Mouse (Mus musculus): Measurements from ENCODE around the gene Spta1.

Spta1 gene

DNA sequence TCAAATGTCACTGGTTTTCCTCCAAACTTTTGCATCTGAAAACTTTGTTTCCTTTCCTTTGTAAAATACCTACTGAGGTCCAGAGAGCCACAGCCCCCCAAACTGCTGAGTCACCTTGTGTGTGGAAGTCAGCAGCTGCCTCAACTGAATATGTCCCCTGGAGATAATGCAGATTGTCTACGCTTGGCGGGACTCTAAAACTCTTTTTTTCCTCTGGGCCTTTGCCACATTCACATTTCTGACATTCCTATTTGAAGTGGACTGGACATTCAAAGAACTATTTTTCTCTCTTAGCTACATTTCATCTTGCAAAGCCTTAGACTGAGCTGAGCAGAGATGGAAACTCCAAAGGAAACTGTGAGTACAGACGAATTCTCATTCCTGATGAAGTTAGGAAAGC lies at the start of gene Spta1:
TSS of gene Spta1 (plus strand) at position 172 of the 400 bp plus-strand sequence.
- peak; percentile 43 for DNase-seq (ENCODE audit: low read depth)

GRCm38 (mm10) chr1:174131217-174131616 lies 41.4 kb upstream of the Spta1 start, which contains the start of gene Olfr424:
Olfr424 (plus strand) TSS chr1:174131517.
- no peak for DNase-seq (ENCODE audit: low read depth)

DNA sequence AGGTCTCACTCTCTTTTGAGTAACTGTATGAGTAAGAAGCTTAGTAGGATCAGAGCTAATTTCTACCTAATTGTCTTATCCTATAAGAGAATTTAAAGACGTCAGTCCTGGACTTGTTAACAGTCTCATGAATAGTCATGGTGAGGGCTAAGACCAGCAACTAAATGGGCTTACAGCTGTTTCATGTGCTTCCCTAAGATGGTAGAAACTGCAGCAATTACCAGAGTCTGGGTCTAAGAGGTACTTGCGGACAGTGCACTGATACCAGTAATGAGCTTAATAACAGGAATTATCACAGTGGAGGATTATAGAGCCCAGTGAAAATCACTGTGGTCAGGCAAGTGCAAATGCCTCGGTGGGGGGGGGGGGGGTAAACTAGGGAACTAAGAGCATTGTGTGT lies 40.6 kb upstream of the Spta1 start:
- no peak for DNase-seq (ENCODE audit: low read depth)

- DNase-seq (ENCODE audit: low read depth): no peak
Measured at GRCm38 (mm10) chr1:174141384-174141783, 31.2 kb upstream of the Spta1 start.

- DNase-seq (ENCODE audit: low read depth): no peak
Measured at GRCm38 (mm10) chr1:174146696-174147095, 25.9 kb upstream of the Spta1 start.

GRCm38 (mm10) chr1:174149289-174149688 lies 23.3 kb upstream of the Spta1 start:
- DNase-seq (ENCODE audit: low read depth): no peak

- DNase-seq (ENCODE audit: low read depth): no peak
Measured at GRCm38 (mm10) chr1:174155333-174155732, 17.2 kb upstream of the Spta1 start, which contains the start of gene Olfr420. Olfr420 (plus strand) TSS chr1:174155633.

DNA sequence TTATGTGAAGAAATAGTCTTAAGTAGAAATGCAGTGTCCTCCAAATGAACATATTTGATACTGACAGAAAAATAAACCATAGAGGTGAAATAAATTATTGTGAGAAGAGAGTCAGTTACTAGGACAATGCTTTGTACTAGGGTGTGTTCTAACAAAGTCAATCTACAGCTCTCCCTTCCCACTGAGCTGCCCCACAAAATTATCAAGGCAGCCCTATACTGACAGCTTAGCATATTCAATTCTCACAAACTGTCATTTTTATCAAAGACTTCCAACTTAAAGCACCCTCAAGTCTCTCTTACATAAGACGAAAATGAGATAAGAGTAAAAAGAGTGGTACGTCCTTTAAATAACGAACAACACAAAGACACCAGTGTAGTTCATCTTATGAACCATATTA lies 15.0 kb upstream of the Spta1 start:
- DNase-seq (ENCODE audit: low read depth): no peak

GRCm38 (mm10) chr1:174158512-174158911 lies 14.1 kb upstream of the Spta1 start:
- no peak for DNase-seq (ENCODE audit: low read depth)

DNA sequence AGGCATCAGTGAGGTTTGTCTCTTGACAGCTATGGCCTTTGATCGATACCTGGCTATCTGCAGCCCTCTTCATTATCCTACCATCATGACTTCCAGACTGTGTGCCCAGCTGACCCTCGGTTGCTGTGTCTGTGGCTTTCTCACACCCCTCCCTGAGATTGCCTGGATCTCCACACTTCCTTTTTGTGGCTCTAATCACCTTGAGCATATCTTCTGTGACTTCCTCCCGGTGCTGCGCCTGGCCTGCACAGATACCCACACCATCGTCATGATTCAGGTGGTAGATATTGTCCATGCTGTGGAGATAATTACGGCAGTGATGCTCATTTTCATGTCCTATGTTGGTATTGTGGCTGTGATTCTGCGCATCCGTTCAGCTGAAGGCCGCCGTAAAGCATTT lies 13.5 kb upstream of the Spta1 start:
- DNase-seq (ENCODE audit: low read depth): no peak

- peak; percentile 34 for DNase-seq (ENCODE audit: low read depth)
Measured at GRCm38 (mm10) chr1:174169024-174169423, 3.6 kb upstream of the Spta1 start.

GRCm38 (mm10) chr1:174170706-174171501 lies 1.7 kb upstream of the Spta1 start:
- DNase-seq (ENCODE audit: low read depth): no peak

DNA sequence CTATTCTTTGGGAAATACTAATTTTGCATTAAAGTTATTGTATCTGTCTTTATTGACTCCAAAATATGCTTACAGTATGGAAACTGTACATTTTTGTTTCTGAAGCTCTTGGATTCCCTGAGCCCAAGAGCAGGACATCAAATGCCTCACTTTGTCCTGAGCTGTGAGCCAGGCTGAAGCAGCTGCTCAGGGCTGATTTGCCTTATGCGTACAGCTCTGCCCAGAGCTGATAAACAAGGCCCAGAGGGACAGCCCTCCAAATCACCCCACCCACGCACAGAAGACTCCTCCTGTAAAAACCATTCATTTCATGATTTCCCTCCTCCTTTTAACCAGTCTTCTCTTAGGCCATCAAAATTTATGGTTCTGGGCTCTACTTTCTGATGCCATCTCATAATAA lies 1.0 kb upstream of the Spta1 start:
- peak; percentile 23 for DNase-seq (ENCODE audit: low read depth)

DNA sequence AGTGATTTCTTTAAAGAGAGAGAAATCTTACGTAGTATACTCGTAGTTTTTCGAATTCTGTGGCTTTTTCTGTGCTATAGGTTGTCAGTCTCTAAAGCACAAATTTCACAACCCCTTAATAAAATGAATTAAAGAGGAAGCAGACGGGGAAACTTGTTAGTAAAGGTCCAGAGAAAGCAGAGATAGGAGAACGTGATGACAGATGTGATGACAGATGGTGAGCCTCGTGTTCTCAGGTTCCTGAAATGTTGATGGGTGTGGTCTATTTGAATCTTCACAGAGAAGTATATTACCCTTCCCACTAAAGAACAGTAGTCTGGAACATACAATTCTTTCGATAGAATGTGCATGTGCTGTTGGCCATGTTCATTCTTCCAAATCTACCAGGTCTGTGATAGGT lies 32.1 kb downstream of the Spta1 start:
- DNase-seq (ENCODE audit: low read depth): no peak

DNA sequence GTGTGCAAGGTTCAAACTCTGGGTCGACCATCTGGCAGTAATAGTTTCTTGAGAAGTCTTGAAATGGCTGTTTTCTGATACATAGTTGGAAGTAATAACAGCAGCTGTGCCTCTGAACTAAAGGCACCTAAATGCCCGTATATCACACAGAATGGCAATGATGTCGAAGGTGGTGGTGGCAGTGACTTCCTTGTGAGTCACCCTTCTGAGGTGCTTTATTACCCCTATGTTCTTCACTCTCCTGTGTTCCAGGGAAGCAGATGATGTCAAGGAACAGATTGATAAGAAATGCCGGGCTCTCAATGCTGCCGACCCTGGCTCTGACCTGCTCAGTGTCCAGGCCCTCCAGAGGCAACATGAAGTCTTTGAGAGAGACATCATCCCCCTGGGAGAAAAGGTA lies 39.7 kb downstream of the Spta1 start:
- no peak for DNase-seq (ENCODE audit: low read depth)

DNA sequence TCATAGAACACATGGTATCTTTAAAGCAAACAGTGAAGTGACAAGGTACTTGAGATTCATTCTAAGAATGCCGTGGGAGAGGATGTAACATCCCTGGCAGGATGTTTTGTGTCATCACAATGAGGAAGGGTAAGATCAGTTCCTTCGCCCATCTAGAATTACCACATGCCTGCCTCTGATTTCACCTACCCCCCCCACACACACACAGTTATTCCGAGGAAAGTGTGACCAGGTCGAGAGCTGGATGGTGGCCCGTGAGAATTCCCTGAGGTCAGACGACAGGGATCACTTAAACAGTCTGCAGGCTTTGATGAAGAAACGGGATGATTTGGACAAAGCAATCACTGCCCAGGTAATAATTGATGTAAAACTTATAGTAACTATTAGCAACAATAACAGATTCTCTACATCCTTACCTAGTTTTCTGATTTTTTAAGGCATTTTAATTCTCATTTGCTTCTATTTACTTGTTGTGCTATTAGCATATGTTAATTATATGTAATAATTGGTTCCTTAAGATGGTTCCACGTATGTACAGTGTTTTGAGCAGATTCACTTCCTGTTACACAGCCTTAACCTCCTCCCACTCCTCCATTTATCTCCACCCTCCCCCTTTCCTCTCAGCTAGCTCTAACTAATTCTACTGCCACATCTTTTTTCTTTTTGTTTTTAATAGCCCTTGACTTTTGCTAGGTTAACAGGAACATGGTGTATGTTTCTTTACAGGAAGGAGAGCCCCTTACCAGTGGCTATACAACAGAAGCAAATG lies 42.9 kb downstream of the Spta1 start:
- no peak for DNase-seq (ENCODE audit: low read depth)

GRCm38 (mm10) chr1:174216528-174217204 lies 44.1 kb downstream of the Spta1 start:
- DNase-seq (ENCODE audit: low read depth): no peak

DNA sequence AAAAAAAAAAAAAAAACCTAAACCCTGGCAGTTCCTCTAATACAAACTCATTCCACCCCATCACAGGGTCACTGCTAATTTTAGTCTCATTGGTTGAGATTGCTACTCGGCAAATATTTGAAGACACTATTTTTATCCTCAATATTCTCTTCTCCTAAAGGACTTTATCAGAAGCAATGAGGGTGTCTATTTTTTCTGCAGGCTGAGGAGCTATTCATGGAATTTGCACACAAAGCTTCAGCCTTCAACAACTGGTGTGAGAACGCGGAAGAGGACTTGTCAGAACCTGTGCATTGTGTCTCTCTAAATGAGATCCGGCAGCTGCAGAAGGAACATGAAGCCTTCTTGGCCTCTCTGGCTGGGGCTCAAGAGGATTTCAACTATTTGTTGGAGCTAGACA lies 67.3 kb downstream of the Spta1 start:
- no peak for DNase-seq (ENCODE audit: low read depth)

GRCm38 (mm10) chr1:174244621-174245020 lies 72.0 kb downstream of the Spta1 start:
- no peak for DNase-seq (ENCODE audit: low read depth)

GRCm38 (mm10) chr1:174246080-174246479 lies 73.5 kb downstream of the Spta1 start:
- no peak for DNase-seq (ENCODE audit: low read depth)

GRCm38 (mm10) chr1:174247170-174247569 lies 74.6 kb downstream of the Spta1 start:
- no peak for DNase-seq (ENCODE audit: low read depth)

DNA sequence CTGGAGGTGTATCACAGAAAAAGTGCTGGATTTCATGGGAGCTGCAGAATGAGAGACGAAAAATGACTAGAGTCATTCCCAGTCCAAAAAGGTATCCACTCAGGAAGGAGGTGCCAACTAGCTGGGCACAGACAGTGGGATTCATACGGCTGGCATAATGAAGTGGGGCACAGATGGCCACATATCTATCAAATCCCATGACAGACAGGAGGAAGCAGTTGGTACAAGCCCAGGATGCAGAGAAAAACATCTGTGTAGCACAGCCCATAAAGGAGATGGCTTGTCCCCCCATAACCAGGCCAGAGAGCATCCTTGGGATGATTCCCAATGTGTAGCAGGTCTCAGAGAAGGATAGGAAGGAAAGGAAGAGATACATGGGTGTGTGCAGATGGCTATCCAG lies 77.8 kb downstream of the Spta1 start:
- DNase-seq (ENCODE audit: low read depth): no peak

- DNase-seq (ENCODE audit: low read depth): no peak
Measured at GRCm38 (mm10) chr1:174251961-174252360, 79.4 kb downstream of the Spta1 start, which contains the start of gene Olfr419. Olfr419 (minus strand) TSS chr1:174252061.
